Mouse (Mus musculus): ENCODE results near the gene Ifi47.

- TF ChIP-seq ZNF384 (IDR thresholded peaks at IDR 0.05; ENCODE audit: low read depth, low read length) (no peak), MAFK (IDR thresholded peaks at IDR 0.05; ENCODE audit: insufficient read depth, low read depth, low read length) (no peak), HCFC1 (IDR thresholded peaks at IDR 0.05; ENCODE audit: borderline replicate concordance, insufficient read depth, low read length) (no peak)
These were observed 65.6 kb downstream of the Ifi47 start, which contains the start of gene Olfr1395 for GRCm38 (mm10) chr11:49141974-49142373.
